Mouse (Mus musculus): ENCODE measurements around the gene Rasgrf1.

- no peak for TF ChIP-seq CTCF (IDR thresholded peaks at IDR 0.05; ENCODE audit: low read depth, low read length)
- no peak for TF ChIP-seq TAL1 (conservative IDR thresholded peaks at IDR 0.05; ENCODE audit: low read depth, low read length)
Observed at GRCm38 (mm10) chr9:90033922-90034321, 124.2 kb downstream of the Rasgrf1 start.

Measured in G1E (cell line).